In genomic region chr11:76744550-76744949, GRCm38 (mm10) we compare ENCODE assay signal across 9 mouse cellular contexts. TPM values are rescaled to one million over a fixed set of nuclear protein-coding genes. Genes with fewer than 3 reads are reported as not detected.
DNase-seq lines count a peak whose midpoint lies in the region; ATAC-seq lines count a peak whose summit lies in the region.
"Had no signal": no experiment of that assay in that cellular context is flagged by ENCODE, and none has a peak within 500 bp of the region (broad histone marks: within the 10 kb centered on the region; RNA-seq: fewer than 3 reads in every experiment).

No protein-coding gene starts in this region.

- H3K27me3 ChIP-seq in kidney, embryonic 15.5 days, result no peaks in the 10 kb centered on the region
- H3K27me3 ChIP-seq: liver, embryonic 15.5 days had no signal

- DNase-seq in kidney, adult 18-20 months, result peak; percentile 12
- DNase-seq in adrenal gland, adult 8-10 months, result peak; percentile 6
- DNase-seq in embryo, embryonic 10.5 days (ENCODE audit: low spot score), result peak; percentile 19
- DNase-seq in kidney, postnatal 14 days, result peak; percentile 36
- peak; percentile 59 to 65 for DNase-seq in right cerebral cortex, postnatal 10 days (ENCODE audit: low spot score in 2 of 2)
- no peak for DNase-seq in T-cell, adult 2 months (ENCODE audit: low spot score)

- H3K4me1 ChIP-seq in kidney, embryonic 15.5 days, result no peaks in the 10 kb centered on the region
- H3K4me1 ChIP-seq: liver, embryonic 15.5 days had no signal

- H3K27ac ChIP-seq in kidney, embryonic 15.5 days, result no peak overlapping the region
- H3K27ac ChIP-seq: liver, embryonic 15.5 days had no signal

- no peak overlapping the region for H3K4me3 ChIP-seq in kidney, embryonic 15.5 days (replicated peaks)
- H3K4me3 ChIP-seq: liver, embryonic 15.5 days had no signal

- ATAC-seq in kidney, embryonic 15.5 days (replicated peaks; ENCODE audit: low FRiP score), result no peak
- no peak for ATAC-seq in activated CD4-positive, CD25-positive, alpha-beta regulatory T cell, adult 4 months

- 66% methylated on average over 7 of the region's 7 CpGs for WGBS in kidney, embryonic 15.5 days

- no peak overlapping the region for H3K9ac ChIP-seq in kidney, embryonic 15.5 days
- H3K9ac ChIP-seq: liver, embryonic 15.5 days had no signal

- H3K9me3 ChIP-seq in kidney, embryonic 15.5 days (replicated peaks), result no peaks in the 10 kb centered on the region
- H3K9me3 ChIP-seq: liver, embryonic 15.5 days had no signal

- H3K36me3 ChIP-seq in kidney, embryonic 15.5 days, result peaks cover 74% of the 10 kb centered on the region

- H3K4me2 ChIP-seq in kidney, embryonic 15.5 days, result no peak overlapping the region
- H3K4me2 ChIP-seq: liver, embryonic 15.5 days had no signal

RNA-seq across cellular contexts. Expression of gene Gosr1, which starts 18.8 kb away (rescaled TPM):
- polyA plus RNA-seq in kidney, embryonic 15.5 days (2015; fragmentation: Nextera tagmentation; extraction: Ambion mirVana), result 26.3 and 31.9 TPM in 2 replicates
- 10 to 100 TPM; 57.9 to 78.0 (median 74.5) TPM for total RNA-seq in adrenal gland, adult 8-10 months (2022)
- 10 to 100 TPM; 37.2 to 40.2 TPM for polyA plus RNA-seq in activated CD4-positive, CD25-positive, alpha-beta regulatory T cell, adult 4 months (2017; shearing (Covaris generic))
